In the genomic region with DNA sequence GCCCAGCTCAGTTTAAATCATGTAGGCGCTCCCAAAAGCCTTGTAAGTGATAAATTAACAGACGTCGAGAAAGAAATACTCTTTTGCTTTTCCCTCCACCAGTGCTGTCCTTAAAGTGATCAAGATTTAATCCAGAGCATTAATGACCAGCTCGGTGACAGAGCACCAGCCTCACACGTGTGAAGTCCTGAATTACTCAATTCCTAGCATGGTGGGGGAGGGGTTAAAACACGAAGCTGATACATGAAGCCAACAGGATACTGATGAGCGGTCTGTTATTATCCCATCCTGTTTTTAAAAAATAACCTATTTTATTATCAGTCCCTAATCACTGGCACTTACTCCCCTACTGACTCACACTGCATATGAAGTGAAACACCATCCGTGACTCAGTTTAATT, we compare ENCODE assay signal across 22 mouse cellular contexts.
"Had no signal": no experiment of that assay in that cellular context is flagged by ENCODE, and none has a peak within 500 bp of the region (broad histone marks: within the 10 kb centered on the region; RNA-seq: fewer than 3 reads in every experiment).

No protein-coding gene starts in this region.

- H3K4me1 ChIP-seq: lung, embryonic 15.5 days; megakaryocyte, embryonic 14.5 days had no signal

- DNase-seq: kidney, adult 18-20 months; kidney, adult 9 months; kidney, postnatal 14 days; layer of hippocampus, adult 9-11 months; liver, postnatal 0 days; lung, postnatal 10 days; lung, postnatal 36 days; midbrain, embryonic 14.5 days; retina, postnatal 1 day; right cerebral cortex, postnatal 25 days; spleen, adult 18-20 months; thymus, adult 18-20 months; thymus, postnatal 36 days had no signal

- ATAC-seq: inflammation-experienced regulatory T-cells, adult 6 months; intestine, embryonic 16.5 days; liver, postnatal 0 days had no signal

- H3K27ac ChIP-seq: layer of hippocampus, adult 2 months; limb, embryonic 15.5 days; liver, embryonic 14.5 days; lung, embryonic 15.5 days; midbrain, embryonic 10.5 days had no signal

- H3K9me3 ChIP-seq: limb, embryonic 15.5 days; lung, embryonic 15.5 days; megakaryocyte, embryonic 14.5 days; midbrain, embryonic 10.5 days had no signal

- H3K36me3 ChIP-seq: limb, embryonic 15.5 days; lung, embryonic 15.5 days; midbrain, embryonic 10.5 days had no signal

- H3K9ac ChIP-seq: limb, embryonic 15.5 days; liver, embryonic 14.5 days; liver, postnatal 0 days; lung, embryonic 15.5 days had no signal

- H3K4me3 ChIP-seq: layer of hippocampus, adult 2 months; limb, embryonic 15.5 days; lung, embryonic 15.5 days; midbrain, embryonic 10.5 days had no signal

- H3K27me3 ChIP-seq: limb, embryonic 15.5 days; lung, embryonic 15.5 days; megakaryocyte, embryonic 14.5 days had no signal

- H3K4me2 ChIP-seq: limb, embryonic 15.5 days; liver, embryonic 11.5 days; lung, embryonic 15.5 days had no signal
